Mouse (Mus musculus): ENCODE data around the gene Ptgdr2. TPM values are rescaled to one million over a fixed set of nuclear protein-coding genes. Genes with fewer than 3 reads are reported as not detected.
A peak's percentile ranks its signal among the peaks of the same experiment; 100 is the strongest.

Gene Ptgdr2
- polyA plus RNA-seq, 1 experiment, result 0.21 TPM

GRCm38 (mm10) chr19:10968578-10968977 is 31.6 kb downstream of the Ptgdr2 start:
- Histone ChIP-seq H3K4me1 (ENCODE audit: control insufficient read depth, insufficient read depth, low read length) (no peaks in the 10 kb centered on the region), H3K27ac (ENCODE audit: insufficient read depth, low read length) (no peak overlapping the region), H3K4me3 (ENCODE audit: insufficient read depth, low read length) (no peak overlapping the region)
- TF ChIP-seq CTCF (IDR thresholded peaks at IDR 0.05; ENCODE audit: extremely low read depth, insufficient read depth, low read length) (no peak), POLR2A (IDR thresholded peaks at IDR 0.05; ENCODE audit: extremely low read depth, insufficient read depth, low read length) (no peak)

GRCm38 (mm10) chr19:10970457-10970856 is 33.5 kb downstream of the Ptgdr2 start:
- H3K4me3 ChIP-seq (ENCODE audit: insufficient read depth, low read length), result no peak overlapping the region
- no peak overlapping the region for H3K27ac ChIP-seq (ENCODE audit: insufficient read depth, low read length)
- no peaks in the 10 kb centered on the region for H3K4me1 ChIP-seq (ENCODE audit: control insufficient read depth, insufficient read depth, low read length)
- TF ChIP-seq POLR2A (IDR thresholded peaks at IDR 0.05; ENCODE audit: extremely low read depth, insufficient read depth, low read length) (no peak), CTCF (IDR thresholded peaks at IDR 0.05; ENCODE audit: extremely low read depth, insufficient read depth, low read length) (no peak)

GRCm38 (mm10) chr19:10972660-10973059 is 35.7 kb downstream of the Ptgdr2 start:
- TF ChIP-seq POLR2A (IDR thresholded peaks at IDR 0.05; ENCODE audit: extremely low read depth, insufficient read depth, low read length) (no peak), CTCF (IDR thresholded peaks at IDR 0.05; ENCODE audit: extremely low read depth, insufficient read depth, low read length) (no peak)
- H3K27ac ChIP-seq (ENCODE audit: insufficient read depth, low read length), result no peak overlapping the region
- H3K4me1 ChIP-seq (ENCODE audit: control insufficient read depth, insufficient read depth, low read length), result no peaks in the 10 kb centered on the region
- H3K4me3 ChIP-seq (ENCODE audit: insufficient read depth, low read length), result no peak overlapping the region

GRCm38 (mm10) chr19:10973187-10973586 is 36.2 kb downstream of the Ptgdr2 start:
- no peak overlapping the region for H3K4me3 ChIP-seq (ENCODE audit: insufficient read depth, low read length)
- no peaks in the 10 kb centered on the region for H3K4me1 ChIP-seq (ENCODE audit: control insufficient read depth, insufficient read depth, low read length)
- no peak for TF ChIP-seq CTCF (IDR thresholded peaks at IDR 0.05; ENCODE audit: extremely low read depth, insufficient read depth, low read length)
- no peak for TF ChIP-seq POLR2A (IDR thresholded peaks at IDR 0.05; ENCODE audit: extremely low read depth, insufficient read depth, low read length)
- H3K27ac ChIP-seq (ENCODE audit: insufficient read depth, low read length), result no peak overlapping the region

GRCm38 (mm10) chr19:10974238-10974865 is 37.4 kb downstream of the Ptgdr2 start, which contains the start of gene Ms4a10:
Ms4a10 (minus strand) TSS chr19:10974670.
- Histone ChIP-seq H3K27ac (ENCODE audit: insufficient read depth, low read length) (no peak within 1 kb of the TSS), H3K4me1 (ENCODE audit: control insufficient read depth, insufficient read depth, low read length) (no peaks in the 10 kb centered on the region), H3K4me3 (ENCODE audit: insufficient read depth, low read length) (no peak within 1 kb of the TSS)
- TF ChIP-seq CTCF (IDR thresholded peaks at IDR 0.05; ENCODE audit: extremely low read depth, insufficient read depth, low read length), result no peak
- no peak for TF ChIP-seq POLR2A (IDR thresholded peaks at IDR 0.05; ENCODE audit: extremely low read depth, insufficient read depth, low read length)

- Histone ChIP-seq H3K4me3 (ENCODE audit: insufficient read depth, low read length) (no peak overlapping the region), H3K4me1 (ENCODE audit: control insufficient read depth, insufficient read depth, low read length) (no peaks in the 10 kb centered on the region), H3K27ac (ENCODE audit: insufficient read depth, low read length) (no peak overlapping the region)
- TF ChIP-seq CTCF (IDR thresholded peaks at IDR 0.05; ENCODE audit: extremely low read depth, insufficient read depth, low read length) (no peak), POLR2A (IDR thresholded peaks at IDR 0.05; ENCODE audit: extremely low read depth, insufficient read depth, low read length) (no peak)
Observed at GRCm38 (mm10) chr19:10975187-10975586, 38.2 kb downstream of the Ptgdr2 start.

GRCm38 (mm10) chr19:10976318-10976717 is 39.4 kb downstream of the Ptgdr2 start:
- no peaks in the 10 kb centered on the region for H3K4me1 ChIP-seq (ENCODE audit: control insufficient read depth, insufficient read depth, low read length)
- no peak overlapping the region for H3K4me3 ChIP-seq (ENCODE audit: insufficient read depth, low read length)
- 0 out of 2 replicates have a peak, but pooled peaks have one; percentile 19 for TF ChIP-seq CTCF (IDR thresholded peaks at IDR 0.05; ENCODE audit: extremely low read depth, insufficient read depth, low read length)
- no peak for TF ChIP-seq POLR2A (IDR thresholded peaks at IDR 0.05; ENCODE audit: extremely low read depth, insufficient read depth, low read length)
- H3K27ac ChIP-seq (ENCODE audit: insufficient read depth, low read length), result no peak overlapping the region

GRCm38 (mm10) chr19:10979184-10980168 is 42.5 kb downstream of the Ptgdr2 start:
- Histone ChIP-seq H3K27ac (ENCODE audit: insufficient read depth, low read length) (no peak overlapping the region), H3K4me1 (ENCODE audit: control insufficient read depth, insufficient read depth, low read length) (no peaks in the 10 kb centered on the region), H3K4me3 (ENCODE audit: insufficient read depth, low read length) (no peak overlapping the region)
- TF ChIP-seq CTCF (IDR thresholded peaks at IDR 0.05; ENCODE audit: extremely low read depth, insufficient read depth, low read length) (peak; percentile 69), POLR2A (IDR thresholded peaks at IDR 0.05; ENCODE audit: extremely low read depth, insufficient read depth, low read length) (no peak)

- Histone ChIP-seq H3K4me3 (ENCODE audit: insufficient read depth, low read length) (no peak overlapping the region), H3K27ac (ENCODE audit: insufficient read depth, low read length) (no peak overlapping the region), H3K4me1 (ENCODE audit: control insufficient read depth, insufficient read depth, low read length) (no peaks in the 10 kb centered on the region)
- TF ChIP-seq POLR2A (IDR thresholded peaks at IDR 0.05; ENCODE audit: extremely low read depth, insufficient read depth, low read length), result no peak
- no peak for TF ChIP-seq CTCF (IDR thresholded peaks at IDR 0.05; ENCODE audit: extremely low read depth, insufficient read depth, low read length)
Observed at GRCm38 (mm10) chr19:10980210-10980609, 43.2 kb downstream of the Ptgdr2 start.

Data from cortical plate, adult 2 months (tissue).